Mouse (Mus musculus) megakaryocyte, embryonic 14.5 days (primary cell): ENCODE data around the gene Foxl1. TPM values are rescaled to one million over a fixed set of nuclear protein-coding genes. Genes with fewer than 3 reads are reported as not detected.

Experiments
- H3K27me3 ChIP-seq: replicated peaks from 2 replicates; pipeline ENCODE3; 2012; ENCODE audit warnings: inconsistent platforms
- H3K36me3 ChIP-seq: replicated peaks from 2 replicates; pipeline ENCODE3; 2012; ENCODE audit warnings: low read length, inconsistent platforms, mixed read lengths
- H3K4me1 ChIP-seq: 2 replicates; pipeline ENCODE4 v1.6.1; 2012; ENCODE audit warnings: inconsistent platforms
- H3K4me3 ChIP-seq: replicated peaks from 2 replicates; pipeline ENCODE3; 2012; ENCODE audit warnings: moderate library complexity, mild to moderate bottlenecking, inconsistent platforms
- H3K9me3 ChIP-seq: 2 replicates; pipeline ENCODE4 v1.6.1; 2012; ENCODE audit warnings: inconsistent platforms
- FLI1 ChIP-seq: IDR thresholded peaks from 2 replicates; pipeline ENCODE4 v1.6.1; 2012; ENCODE audit warnings: low read length, inconsistent platforms, mixed read lengths
- GATA1 ChIP-seq: IDR thresholded peaks from 3 replicates; pipeline ENCODE4 v1.6.1; 2012; ENCODE audit warnings: mixed read lengths, low read length, inconsistent platforms, borderline replicate concordance
- polyA plus RNA-seq: library from polyadenylated mRNA; stranded (reverse); fragments of >175 nt; gene quantifications from 2 replicates; pipeline ENCODE4 v1.2.3, GENCODE M21; 2012; ENCODE audit warnings: low replicate concordance; ENCODE audit not compliant: insufficient read depth

The Foxl1 gene
- polyA plus RNA-seq, 1 experiment = not detected

DNA sequence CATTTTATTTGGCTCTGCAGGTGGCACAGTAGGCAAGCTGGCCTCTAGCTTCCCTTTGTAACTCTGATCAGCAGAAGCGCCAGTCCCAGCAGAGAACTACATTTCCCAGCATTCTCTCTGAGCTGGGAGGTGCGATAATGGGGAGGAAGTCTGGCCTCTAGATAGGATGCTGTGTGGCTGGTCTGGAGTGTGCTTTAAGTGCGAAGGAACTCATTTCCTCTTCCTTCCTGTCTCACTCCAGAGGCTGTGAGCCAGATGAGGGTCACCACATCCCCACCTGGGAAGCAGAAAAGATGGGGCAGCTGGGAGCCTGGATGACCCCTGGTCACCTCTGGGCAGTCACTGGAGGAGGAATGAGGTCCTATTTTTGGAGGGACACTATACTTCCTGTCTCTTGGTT is 48.6 kb downstream of the Foxl1 start:
- H3K4me3 ChIP-seq = peak overlapping the region; percentile 40
- H3K27me3 ChIP-seq = peaks cover 13% of the 10 kb centered on the region
- H3K4me1 ChIP-seq = peaks cover 66% of the 10 kb centered on the region
- TF ChIP-seq FLI1 = no peak; the same call in 1 of the 2 replicates
- TF ChIP-seq GATA1 = peak; percentile 71; the same call in 1 of the 3 replicates
- no peaks in the 10 kb centered on the region for H3K9me3 ChIP-seq
- no peaks in the 10 kb centered on the region for H3K36me3 ChIP-seq

Other genes starting within 250 kb of the Foxl1 start
- not detected in 2 replicates for gene Foxf1, start 43.6 kb upstream of the Foxl1 start, polyA plus RNA-seq
- gene Mthfsd, start 19.5 kb upstream of the Foxl1 start, polyA plus RNA-seq = 66.9 and 128 TPM in 2 replicates
- 0.06 and 1.0 TPM in 2 replicates for gene Foxc2, start 11.8 kb upstream of the Foxl1 start, polyA plus RNA-seq